Mouse (Mus musculus): ENCODE results near the gene Spata13. TPM values are rescaled to one million over a fixed set of nuclear protein-coding genes. Genes with fewer than 3 reads are reported as not detected.

Spata13 gene
- polyA plus RNA-seq, 1 experiment = 8.3 TPM

DNA sequence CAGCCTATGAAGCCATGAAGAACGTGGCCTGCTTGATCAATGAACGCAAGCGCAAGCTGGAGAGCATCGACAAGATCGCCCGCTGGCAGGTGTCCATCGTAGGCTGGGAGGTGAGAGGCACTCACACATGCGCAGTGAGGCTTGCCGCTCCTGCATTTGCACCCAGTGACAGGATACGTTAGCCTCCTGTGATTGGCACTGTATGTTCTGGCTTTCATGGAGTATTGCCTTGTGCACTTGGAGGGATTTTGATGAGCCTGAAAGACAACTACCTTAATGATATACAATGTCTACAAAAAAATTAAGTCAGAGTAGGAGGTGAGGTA is 120.0 kb downstream of the Spata13 start:
- Histone ChIP-seq H3K4me1 (ENCODE audit: control insufficient read depth, insufficient read depth, insufficient read length, low read length) (peaks cover 4% of the 10 kb centered on the region), H3K27ac (replicated peaks; ENCODE audit: low read depth, low read length) (no peak overlapping the region), H3K4me3 (ENCODE audit: insufficient read depth, low read depth, low read length) (no peak overlapping the region)

GRCm38 (mm10) chr14:60754656-60755055 is 120.9 kb downstream of the Spata13 start:
- H3K4me3 ChIP-seq (ENCODE audit: insufficient read depth, low read depth, low read length) = no peak overlapping the region
- H3K27ac ChIP-seq (replicated peaks; ENCODE audit: low read depth, low read length) = no peak overlapping the region
- peaks cover 4% of the 10 kb centered on the region for H3K4me1 ChIP-seq (ENCODE audit: control insufficient read depth, insufficient read depth, insufficient read length, low read length)

DNA sequence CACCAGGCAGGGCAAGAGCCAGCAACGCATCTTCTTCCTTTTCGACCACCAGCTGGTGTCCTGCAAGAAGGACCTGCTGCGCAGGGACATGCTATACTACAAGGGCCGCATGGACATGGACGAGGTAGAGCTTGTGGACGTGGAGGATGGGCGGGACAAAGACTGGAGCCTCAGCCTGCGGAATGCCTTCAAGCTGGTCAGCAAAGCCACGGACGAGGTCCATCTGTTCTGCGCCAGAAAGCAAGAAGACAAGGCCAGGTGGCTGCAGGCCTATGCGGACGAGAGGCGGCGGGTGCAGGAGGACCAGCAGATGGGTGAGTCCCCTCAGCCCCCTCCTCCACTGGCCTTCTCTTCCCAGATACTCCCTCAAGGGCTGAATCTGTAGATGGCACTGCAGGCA is 122.5 kb downstream of the Spata13 start:
- no peaks in the 10 kb centered on the region; the same call in none of the 2 replicates for H3K4me1 ChIP-seq (ENCODE audit: control insufficient read depth, insufficient read depth, insufficient read length, low read length)
- no peak overlapping the region for H3K4me3 ChIP-seq (ENCODE audit: insufficient read depth, low read depth, low read length)
- no peak overlapping the region for H3K27ac ChIP-seq (replicated peaks; ENCODE audit: low read depth, low read length)

DNA sequence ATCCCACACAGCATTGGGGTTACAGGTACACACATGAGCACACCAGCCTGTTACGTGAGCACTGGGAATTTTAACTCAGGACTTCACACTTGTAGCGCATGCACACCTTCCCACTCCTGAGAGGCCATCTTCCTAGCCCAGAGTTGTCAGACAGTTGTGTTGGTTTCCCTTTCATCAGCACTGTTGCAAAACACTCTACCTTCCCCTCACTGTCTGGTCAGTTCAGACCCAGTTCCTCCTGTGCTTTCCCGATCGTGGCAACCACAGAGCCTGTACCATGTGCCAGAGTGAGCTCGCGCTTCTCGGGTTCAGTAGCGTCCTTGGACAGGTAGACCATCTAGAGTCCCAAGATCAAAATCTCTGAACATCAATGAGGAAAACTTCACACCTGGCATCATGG is 123.5 kb downstream of the Spata13 start:
- no peak overlapping the region for H3K4me3 ChIP-seq (ENCODE audit: insufficient read depth, low read depth, low read length)

DNA sequence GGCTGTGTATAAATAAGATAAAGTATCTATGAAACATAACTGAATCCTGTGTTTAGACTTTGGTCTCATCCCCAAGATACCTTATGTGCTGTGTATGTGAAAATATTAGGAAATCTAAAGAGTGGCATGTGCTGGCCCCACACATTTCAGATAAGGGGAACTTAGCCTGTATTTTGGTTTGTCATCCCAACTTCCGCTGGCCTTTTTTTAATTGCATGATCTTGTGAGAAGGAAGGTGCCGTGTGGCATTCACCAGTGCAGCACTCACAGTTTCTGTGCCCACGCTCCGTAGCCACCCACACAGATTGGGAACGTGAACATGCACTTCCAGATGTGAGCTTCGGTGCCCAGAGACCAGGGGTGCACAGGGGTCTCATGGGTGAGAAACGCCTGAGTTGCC is 123.9 kb downstream of the Spata13 start:
- Histone ChIP-seq H3K4me3 (ENCODE audit: insufficient read depth, low read depth, low read length) (no peak overlapping the region), H3K4me1 (ENCODE audit: control insufficient read depth, insufficient read depth, insufficient read length, low read length) (peaks cover 9% of the 10 kb centered on the region), H3K27ac (replicated peaks; ENCODE audit: low read depth, low read length) (no peak overlapping the region)

More for the DNA sequence above, 123.5 kb downstream of the Spata13 start:
- H3K27ac ChIP-seq (replicated peaks; ENCODE audit: low read depth, low read length) = no peak overlapping the region
- peaks cover 8% of the 10 kb centered on the region for H3K4me1 ChIP-seq (ENCODE audit: control insufficient read depth, insufficient read depth, insufficient read length, low read length)

DNA sequence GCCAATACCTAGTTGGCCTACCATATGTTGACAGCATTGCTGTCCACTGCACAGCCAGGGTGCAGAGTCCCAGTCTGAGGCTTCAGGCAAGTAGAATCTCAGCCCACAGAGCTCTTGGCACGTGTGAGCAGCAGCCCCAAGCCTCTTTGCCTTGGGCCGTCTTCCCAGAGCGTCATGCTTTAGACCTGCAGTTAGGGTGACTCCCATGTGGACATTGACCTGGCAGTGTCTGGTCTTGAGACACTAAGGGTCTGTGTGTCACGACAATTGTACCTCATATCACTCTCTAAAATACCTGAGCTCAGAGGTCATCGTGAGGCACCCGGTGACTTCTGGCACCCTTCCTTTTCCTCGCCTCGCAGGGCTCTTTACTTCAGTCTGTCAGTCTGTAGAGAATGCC is 125.3 kb downstream of the Spata13 start:
- Histone ChIP-seq H3K27ac (replicated peaks; ENCODE audit: low read depth, low read length) (no peak overlapping the region), H3K4me1 (ENCODE audit: control insufficient read depth, insufficient read depth, insufficient read length, low read length) (peaks cover 10% of the 10 kb centered on the region), H3K4me3 (ENCODE audit: insufficient read depth, low read depth, low read length) (no peak overlapping the region)

- H3K27ac ChIP-seq (replicated peaks; ENCODE audit: low read depth, low read length) = peak overlapping the region; percentile 88; the same call in 1 of the 2 replicates
- peaks cover 33% of the 10 kb centered on the region for H3K4me1 ChIP-seq (ENCODE audit: control insufficient read depth, insufficient read depth, insufficient read length, low read length)
- no peak overlapping the region for H3K4me3 ChIP-seq (ENCODE audit: insufficient read depth, low read depth, low read length)
These were observed 128.0 kb downstream of the Spata13 start for GRCm38 (mm10) chr14:60761801-60762200.

- Histone ChIP-seq H3K4me1 (ENCODE audit: control insufficient read depth, insufficient read depth, insufficient read length, low read length) (peaks cover 33% of the 10 kb centered on the region), H3K4me3 (ENCODE audit: insufficient read depth, low read depth, low read length) (no peak overlapping the region), H3K27ac (replicated peaks; ENCODE audit: low read depth, low read length) (peak overlapping the region; percentile 88)
These were observed 129.0 kb downstream of the Spata13 start for GRCm38 (mm10) chr14:60762754-60763153.

DNA sequence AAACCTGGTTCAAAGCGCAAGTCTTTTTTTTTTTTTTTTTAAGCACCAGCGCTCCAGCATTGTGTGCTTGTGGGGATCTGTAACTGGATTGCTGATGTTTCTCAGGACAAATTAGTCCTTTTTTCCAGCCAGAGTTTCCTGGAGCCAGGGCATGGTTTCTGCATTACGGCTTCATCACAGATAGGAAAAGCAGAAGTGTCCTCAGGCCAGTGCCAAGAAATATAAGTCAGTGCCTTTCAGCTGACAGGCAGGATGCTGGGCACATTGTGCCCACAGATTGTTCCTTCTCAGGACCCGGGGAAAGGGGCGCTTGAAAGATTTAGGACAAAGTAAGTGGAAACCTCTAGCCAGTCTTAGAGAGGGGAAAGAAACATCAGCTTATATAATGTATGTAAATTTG is 129.9 kb downstream of the Spata13 start:
- H3K27ac ChIP-seq (replicated peaks; ENCODE audit: low read depth, low read length) = peak overlapping the region; percentile 98
- H3K4me1 ChIP-seq (ENCODE audit: control insufficient read depth, insufficient read depth, insufficient read length, low read length) = peaks cover 33% of the 10 kb centered on the region
- H3K4me3 ChIP-seq (ENCODE audit: insufficient read depth, low read depth, low read length) = no peak overlapping the region

DNA sequence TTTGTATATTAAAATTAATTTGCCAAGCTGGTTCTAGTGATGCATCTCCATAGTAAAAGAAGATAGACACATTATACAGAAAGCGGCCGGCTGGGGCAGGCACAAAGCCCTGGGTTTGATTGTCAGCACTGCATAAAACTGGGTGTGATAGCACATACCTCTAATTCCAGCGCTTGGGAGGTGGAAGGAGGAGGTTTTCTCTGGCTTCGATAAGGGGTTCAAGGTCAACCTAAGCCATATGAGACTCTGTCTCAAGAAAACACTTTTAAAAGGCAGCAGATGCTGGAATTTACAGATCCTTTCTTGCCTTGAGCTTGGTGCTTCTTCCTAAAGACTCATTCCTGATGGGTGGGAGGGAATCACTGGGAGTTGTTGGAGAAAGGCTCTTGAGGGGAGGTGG is 130.7 kb downstream of the Spata13 start:
- Histone ChIP-seq H3K4me3 (ENCODE audit: insufficient read depth, low read depth, low read length) (no peak overlapping the region), H3K27ac (replicated peaks; ENCODE audit: low read depth, low read length) (peak overlapping the region; percentile 98), H3K4me1 (ENCODE audit: control insufficient read depth, insufficient read depth, insufficient read length, low read length) (peaks cover 33% of the 10 kb centered on the region)

DNA sequence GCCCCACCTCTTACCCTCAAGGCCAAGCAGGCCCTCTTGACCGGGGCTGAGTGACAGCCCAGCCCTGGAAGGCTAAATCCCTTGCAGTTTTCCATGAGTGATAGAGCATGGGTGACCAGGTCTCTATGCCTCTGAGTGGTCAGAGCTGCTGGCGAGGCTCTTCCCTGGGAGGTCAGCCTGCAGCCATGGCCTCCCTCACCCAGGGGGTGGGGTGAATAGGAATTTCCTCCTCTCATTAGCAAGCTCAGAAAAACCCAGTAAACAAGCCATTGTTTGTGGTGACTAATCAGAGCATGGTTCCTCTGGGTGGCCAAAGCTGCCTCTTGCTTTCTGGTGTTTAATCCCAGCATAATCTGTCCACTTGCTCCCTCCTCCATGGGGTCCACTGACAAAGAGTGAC is 131.2 kb downstream of the Spata13 start:
- H3K27ac ChIP-seq (replicated peaks; ENCODE audit: low read depth, low read length) = peak overlapping the region; percentile 98
- no peak overlapping the region; the same call in 1 of the 2 replicates for H3K4me3 ChIP-seq (ENCODE audit: insufficient read depth, low read depth, low read length)
- peaks cover 33% of the 10 kb centered on the region for H3K4me1 ChIP-seq (ENCODE audit: control insufficient read depth, insufficient read depth, insufficient read length, low read length)

DNA sequence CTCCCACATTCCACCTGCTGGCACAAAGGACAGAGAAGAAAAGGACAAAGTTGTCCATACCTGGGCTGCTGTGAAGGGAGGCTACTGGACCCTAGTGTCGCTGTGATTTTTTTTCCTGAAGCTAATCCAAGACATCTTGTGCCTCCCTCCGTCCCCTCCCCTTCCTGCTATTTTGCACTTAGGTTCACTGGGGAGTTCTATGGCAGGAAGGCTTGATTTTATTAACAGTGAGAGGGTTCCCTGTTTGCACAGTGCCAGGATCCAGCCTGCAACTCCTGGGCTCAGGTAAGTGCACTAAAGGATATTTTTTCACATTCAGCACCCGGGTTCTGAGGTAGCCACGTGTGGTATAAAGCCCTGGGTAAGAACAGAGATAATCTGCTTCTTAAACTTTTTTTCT is 134.1 kb downstream of the Spata13 start, which contains the start of gene C1qtnf9:
Gene C1qtnf9 (plus strand): TSS at position 251 of the 400 bp plus-strand sequence.
- peak within 1 kb of the TSS; percentile 83 for H3K4me3 ChIP-seq (ENCODE audit: insufficient read depth, low read depth, low read length)
- H3K27ac ChIP-seq (replicated peaks; ENCODE audit: low read depth, low read length) = peak within 1 kb of the TSS; percentile 98
- peaks cover 24% of the 10 kb centered on the region for H3K4me1 ChIP-seq (ENCODE audit: control insufficient read depth, insufficient read depth, insufficient read length, low read length)

GRCm38 (mm10) chr14:60769340-60769739 is 135.5 kb downstream of the Spata13 start:
- H3K4me3 ChIP-seq (ENCODE audit: insufficient read depth, low read depth, low read length) = peak overlapping the region; percentile 83
- peak overlapping the region; percentile 95 for H3K27ac ChIP-seq (replicated peaks; ENCODE audit: low read depth, low read length)

DNA sequence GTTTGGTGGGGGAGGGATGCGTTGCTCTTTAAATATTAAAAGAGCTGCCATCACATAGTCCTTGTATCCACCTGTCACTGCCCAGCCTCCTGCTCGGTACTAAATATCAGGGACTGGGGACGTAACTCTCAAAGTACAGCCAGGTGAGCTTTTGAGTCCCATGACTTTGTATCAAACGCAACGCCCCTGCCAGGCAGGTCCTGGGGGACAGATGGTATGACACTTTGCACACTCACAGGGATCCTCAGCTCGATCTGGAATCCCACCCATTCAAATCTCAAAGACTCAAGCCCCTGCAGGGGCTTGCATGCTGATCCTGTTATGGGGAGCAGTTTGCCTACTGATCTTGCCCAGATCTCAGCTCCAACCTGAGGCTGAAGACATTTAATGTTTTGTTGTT is 136.8 kb downstream of the Spata13 start:
- peaks cover 12% of the 10 kb centered on the region for H3K4me1 ChIP-seq (ENCODE audit: control insufficient read depth, insufficient read depth, insufficient read length, low read length)
- peak overlapping the region; percentile 83 for H3K4me3 ChIP-seq (ENCODE audit: insufficient read depth, low read depth, low read length)

More at GRCm38 (mm10) chr14:60769340-60769739, 135.5 kb downstream of the Spata13 start:
- H3K4me1 ChIP-seq (ENCODE audit: control insufficient read depth, insufficient read depth, insufficient read length, low read length) = peaks cover 21% of the 10 kb centered on the region

GRCm38 (mm10) chr14:60771057-60771456 is 137.3 kb downstream of the Spata13 start:
- Histone ChIP-seq H3K4me3 (ENCODE audit: insufficient read depth, low read depth, low read length) (peak overlapping the region; percentile 43), H3K4me1 (ENCODE audit: control insufficient read depth, insufficient read depth, insufficient read length, low read length) (peaks cover 8% of the 10 kb centered on the region), H3K27ac (replicated peaks; ENCODE audit: low read depth, low read length) (no peak overlapping the region)

More for the DNA sequence above, 136.8 kb downstream of the Spata13 start:
- no peak overlapping the region for H3K27ac ChIP-seq (replicated peaks; ENCODE audit: low read depth, low read length)

DNA sequence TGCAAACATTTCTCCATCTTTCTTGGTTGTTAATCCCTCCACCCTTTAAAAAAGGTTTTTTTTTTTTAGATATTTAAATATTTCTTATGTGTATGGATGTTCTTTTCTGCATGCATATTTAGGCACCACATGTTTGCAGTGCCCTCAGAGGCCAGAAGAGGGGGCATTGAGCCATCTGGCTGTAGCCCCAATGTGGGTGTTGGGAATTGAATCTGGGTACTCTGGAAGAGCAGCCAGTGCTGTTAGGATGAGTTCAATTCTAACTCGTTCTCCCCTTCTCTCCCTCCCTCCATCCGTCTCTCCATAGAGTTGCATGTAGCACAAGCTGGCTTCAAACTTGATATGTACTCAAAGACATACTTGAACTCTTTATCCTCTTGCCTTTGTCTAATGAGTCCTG is 139.7 kb downstream of the Spata13 start:
- H3K4me3 ChIP-seq (ENCODE audit: insufficient read depth, low read depth, low read length) = no peak overlapping the region
- H3K4me1 ChIP-seq (ENCODE audit: control insufficient read depth, insufficient read depth, insufficient read length, low read length) = no peaks in the 10 kb centered on the region
- no peak overlapping the region for H3K27ac ChIP-seq (replicated peaks; ENCODE audit: low read depth, low read length)

DNA sequence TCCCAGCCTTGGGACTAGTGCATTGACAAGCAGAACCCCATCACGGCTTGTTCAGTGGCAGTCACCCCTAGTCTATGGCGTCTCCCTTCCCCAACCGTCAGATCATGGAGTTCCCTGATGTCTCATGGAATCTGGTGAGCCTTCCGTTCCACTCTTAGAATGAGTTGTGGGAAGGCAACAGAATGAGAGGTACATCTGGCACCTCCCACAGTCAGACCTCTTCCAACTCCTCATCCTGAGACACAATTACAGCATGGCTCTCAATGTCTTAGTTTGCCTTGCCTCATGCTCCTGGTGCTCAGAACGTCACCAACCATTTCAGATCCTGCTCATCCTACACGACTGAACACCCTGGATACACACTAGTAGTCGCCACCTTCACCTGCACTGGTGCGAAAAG is 142.7 kb downstream of the Spata13 start:
- Histone ChIP-seq H3K4me3 (ENCODE audit: insufficient read depth, low read depth, low read length) (no peak overlapping the region), H3K4me1 (ENCODE audit: control insufficient read depth, insufficient read depth, insufficient read length, low read length) (no peaks in the 10 kb centered on the region), H3K27ac (replicated peaks; ENCODE audit: low read depth, low read length) (no peak overlapping the region)
